In genomic region chr7:4623544-4624189, GRCm38 (mm10) we compare ENCODE assay signal across 9 mouse cellular contexts. TPM values are rescaled to one million over a fixed set of nuclear protein-coding genes. Genes with fewer than 3 reads are reported as not detected.
DNase-seq lines count a peak whose midpoint lies in the region; ATAC-seq lines count a peak whose summit lies in the region.
"Had no signal": no experiment of that assay in that cellular context is flagged by ENCODE, and none has a peak within 500 bp of the region (broad histone marks: within the 10 kb centered on the region; RNA-seq: fewer than 3 reads in every experiment).

No protein-coding gene starts in this region.

- peak; percentile 79 for ATAC-seq in CD4-positive, CD25-positive, alpha-beta regulatory T cell, adult 4 months
- ATAC-seq in midbrain, embryonic 11.5 days (ENCODE audit: low FRiP score): peak; percentile 61; the same call in 1 of the 2 replicates

- 23% methylated on average over 4 of the region's 4 CpGs for WGBS in midbrain, embryonic 11.5 days

- H3K27ac ChIP-seq in midbrain, embryonic 11.5 days (ENCODE audit: low read depth, low read length): no peak overlapping the region
- H3K27ac ChIP-seq: limb, embryonic 13.5 days had no signal

- intact Hi-C loops in gastrocnemius, postnatal 36 days (cut with DNase I): loop anchor here (5.0 kb wide), 1 partner anchor 174 kb away; no protein-coding TSS in a partner anchor

- H3K4me2 ChIP-seq in midbrain, embryonic 11.5 days: no peak overlapping the region
- H3K4me2 ChIP-seq: limb, embryonic 13.5 days had no signal

- no peaks in the 10 kb centered on the region for H3K4me1 ChIP-seq in midbrain, embryonic 11.5 days (ENCODE audit: control insufficient read depth, insufficient read depth, low read length)
- H3K4me1 ChIP-seq: limb, embryonic 13.5 days had no signal

- no peaks in the 10 kb centered on the region; the same call in 1 of the 2 replicates for H3K36me3 ChIP-seq in midbrain, embryonic 11.5 days (ENCODE audit: control insufficient read depth, insufficient read depth, low read length)

- H3K27me3 ChIP-seq in midbrain, embryonic 11.5 days (ENCODE audit: control insufficient read depth, insufficient read depth, low read length): no peaks in the 10 kb centered on the region
- H3K27me3 ChIP-seq: limb, embryonic 13.5 days had no signal

- DNase-seq in gastrocnemius, adult 18-20 months (ENCODE audit: low spot score): peak; percentile 25
- DNase-seq in gastrocnemius, postnatal 36 days: no peak
- peak; percentile 69 to 75 for DNase-seq in cerebellum, adult 18-20 months
- DNase-seq in forelimb bud, embryonic 11.5 days (ENCODE audit: low read depth, low spot score): peak; percentile 23
- DNase-seq in kidney, postnatal 36 days: peak; percentile 62 to 83
- peak; percentile 87 for DNase-seq in midbrain, embryonic 11.5 days (ENCODE audit: low spot score, missing footprints)
- DNase-seq in telencephalon, adult 2 months (ENCODE audit: low read depth, low spot score): peak; percentile 18

- no peak overlapping the region for H3K4me3 ChIP-seq in midbrain, embryonic 11.5 days (ENCODE audit: low read depth, low read length)
- H3K4me3 ChIP-seq: limb, embryonic 13.5 days had no signal

- no peak overlapping the region for H3K9ac ChIP-seq in midbrain, embryonic 11.5 days (ENCODE audit: low read length)
- H3K9ac ChIP-seq: limb, embryonic 13.5 days had no signal

- no peaks in the 10 kb centered on the region for H3K9me3 ChIP-seq in midbrain, embryonic 11.5 days (ENCODE audit: control insufficient read depth, low read length)
- H3K9me3 ChIP-seq: limb, embryonic 13.5 days had no signal

RNA-seq across cellular contexts. Expression of gene Tmem86b, which starts 7.6 kb away (rescaled TPM):
- total RNA-seq in gastrocnemius, adult 18-20 months (2021): 1 to 10 TPM; 2.3 to 2.6 TPM
- total RNA-seq in gastrocnemius, postnatal 36 days (2021): 1 to 10 TPM; 2.5 to 3.2 TPM
- 1 to 10 TPM; 2.9 to 4.2 TPM for polyA plus RNA-seq in CD4-positive, CD25-positive, alpha-beta regulatory T cell, adult 4 months (2017; shearing (Covaris generic))
- polyA plus RNA-seq in midbrain, embryonic 11.5 days (2014; fragmentation: Nextera tagmentation; extraction: Ambion mirVana): 2.4 and 3.6 TPM in 2 replicates

RNA-seq across cellular contexts. Expression of gene Ptprh, which starts 19.8 kb away (rescaled TPM):
- total RNA-seq in gastrocnemius, adult 18-20 months (2021): not detected
- total RNA-seq in gastrocnemius, postnatal 36 days (2021): not detected
- polyA plus RNA-seq in CD4-positive, CD25-positive, alpha-beta regulatory T cell, adult 4 months (2017; shearing (Covaris generic)): not detected
- not detected in 2 replicates for polyA plus RNA-seq in midbrain, embryonic 11.5 days (2014; fragmentation: Nextera tagmentation; extraction: Ambion mirVana)
- polyA plus RNA-seq: limb, embryonic 13.5 days had no signal

RNA-seq across cellular contexts. Expression of gene Ppp6r1, which starts 35.2 kb away (rescaled TPM):
- 10 to 100 TPM; 45.8 to 46.6 TPM for total RNA-seq in gastrocnemius, adult 18-20 months (2021)
- 10 to 100 TPM; 40.2 to 42.4 TPM for total RNA-seq in gastrocnemius, postnatal 36 days (2021)
- 1 to 10 TPM; 6.7 to 9.1 TPM for polyA plus RNA-seq in CD4-positive, CD25-positive, alpha-beta regulatory T cell, adult 4 months (2017; shearing (Covaris generic))
- 4.4 and 6.1 TPM in 2 replicates for polyA plus RNA-seq in midbrain, embryonic 11.5 days (2014; fragmentation: Nextera tagmentation; extraction: Ambion mirVana)

Comparison
In these comparisons a context has a peak if more than half of its experiments do, and no peak if none do; other contexts are left out.
1. DNase-seq: peak in gastrocnemius, adult 18-20 months (single experiment), cerebellum, adult 18-20 months (2 of 2), forelimb bud, embryonic 11.5 days (single experiment), kidney, postnatal 36 days (2 of 2), midbrain, embryonic 11.5 days (single experiment) and telencephalon, adult 2 months (single experiment); none in gastrocnemius, postnatal 36 days (0 of 2).